Mouse (Mus musculus): ENCODE data around the gene Tenm4.

- TF ChIP-seq CTCF (IDR thresholded peaks at IDR 0.05) = no peak
- no peak for TF ChIP-seq EP300 (IDR thresholded peaks at IDR 0.05)
These were observed 735.2 kb downstream of the Tenm4 start for GRCm38 (mm10) chr7:96906216-96906615.

Data from lung, postnatal 0 days (tissue).